Mouse (Mus musculus) embryonic facial prominence, embryonic 14.5 days (tissue): ENCODE data around the gene Elovl1. TPM values are rescaled to one million over a fixed set of nuclear protein-coding genes. Genes with fewer than 3 reads are reported as not detected.
A peak's percentile ranks its signal among the peaks of the same experiment; 100 is the strongest.

Source experiments
- ATAC-seq: fragments of 200-750 bp; cut with Nextera tagmentation; 2 replicates; pipeline ENCODE4 v1.8.0; 2017; ENCODE audit warnings: low read depth, moderate number of reproducible peaks, moderate TSS enrichment
- DNase-seq: peaks from one replicate; pipeline ENCODE4 v3.0.0-alpha.2; 2015; ENCODE audit warnings: low spot score
- H3K27ac ChIP-seq: fragments of 300-500 bp; sonication (generic); replicated peaks from 2 replicates; pipeline ENCODE4 v1.5.1; 2014; ENCODE audit warnings: low read depth, mild to moderate bottlenecking, low read length, moderate library complexity
- H3K27me3 ChIP-seq: fragments of 300-500 bp; sonication (generic); replicated peaks from 2 replicates; pipeline ENCODE4 v1.6.1; 2014; ENCODE audit warnings: low read length; ENCODE audit not compliant: control insufficient read depth, insufficient read depth
- H3K36me3 ChIP-seq: fragments of 300-500 bp; sonication (generic); 2 replicates; pipeline ENCODE4 v1.6.1; 2014; ENCODE audit warnings: low read length, mixed read lengths; ENCODE audit not compliant: control insufficient read depth, insufficient read depth
- H3K4me1 ChIP-seq: fragments of 300-500 bp; sonication (generic); 2 replicates; pipeline ENCODE4 v1.6.1; 2014; ENCODE audit warnings: antibody characterized with exemption, low read length; ENCODE audit not compliant: control insufficient read depth, insufficient read depth
- H3K4me2 ChIP-seq: fragments of 300-500 bp; sonication (generic); 2 replicates; pipeline ENCODE4 v1.6.1; 2014; ENCODE audit warnings: low read depth, mild to moderate bottlenecking, low read length, moderate library complexity, mixed read lengths
- H3K4me3 ChIP-seq: fragments of 300-500 bp; sonication (generic); 2 replicates; pipeline ENCODE4 v1.5.1; 2014; ENCODE audit warnings: low read depth, mild to moderate bottlenecking, low read length
- H3K9ac ChIP-seq: fragments of 300-500 bp; sonication (generic); 2 replicates; pipeline ENCODE4 v1.6.1; 2014; ENCODE audit warnings: low read depth, mild to moderate bottlenecking, low read length, moderate library complexity, mixed read lengths
- H3K9me3 ChIP-seq: fragments of 300-500 bp; sonication (generic); 2 replicates; pipeline ENCODE4 v1.6.1; 2016; ENCODE audit warnings: low read length; ENCODE audit not compliant: control insufficient read depth
- WGBS: fragments of 180-500 bp; shearing (Covaris S2); extraction: QIAGEN DNeasy Blood & Tissue Kit; methylation state at CpG from one replicate; pipeline ENCODE4 v1.1.7; 2014; 5-methylcytosine and 5-hydroxymethylcytosine counted together
- polyA plus RNA-seq: library from polyadenylated mRNA; unstranded; fragments of >200 nt; fragmentation: Nextera tagmentation; extraction: Ambion mirVana; gene quantifications from 2 replicates; pipeline ENCODE4 v1.2.1, GENCODE M21; 2014

The Elovl1 gene
- polyA plus RNA-seq, 1 experiment from 2014 or later: 118 TPM

DNA sequence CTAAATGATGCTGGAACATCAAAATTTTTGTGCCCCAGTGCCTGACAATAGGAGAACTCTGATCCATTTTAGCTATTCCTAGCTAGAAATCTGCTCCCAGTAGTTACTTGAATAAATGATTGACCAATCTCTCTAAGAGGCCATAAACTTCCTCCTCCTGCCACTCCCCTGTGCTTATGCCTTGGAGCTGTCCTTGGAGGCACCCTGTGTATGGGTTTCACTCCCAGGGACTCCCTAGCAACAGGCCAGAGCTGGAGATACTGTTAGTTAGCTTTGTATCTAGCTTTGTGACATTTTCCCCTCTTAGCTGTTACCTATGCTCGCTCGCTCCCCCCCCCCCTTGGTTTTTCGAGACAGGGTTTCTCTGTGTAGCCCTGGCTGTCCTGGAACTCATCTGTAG lies 6.5 kb upstream of the Elovl1 start:
- 96% methylated on average over 3 of the region's 3 CpGs for WGBS
- H3K4me2 ChIP-seq: no peak overlapping the region
- peaks cover 35% of the 10 kb centered on the region for H3K36me3 ChIP-seq

DNA sequence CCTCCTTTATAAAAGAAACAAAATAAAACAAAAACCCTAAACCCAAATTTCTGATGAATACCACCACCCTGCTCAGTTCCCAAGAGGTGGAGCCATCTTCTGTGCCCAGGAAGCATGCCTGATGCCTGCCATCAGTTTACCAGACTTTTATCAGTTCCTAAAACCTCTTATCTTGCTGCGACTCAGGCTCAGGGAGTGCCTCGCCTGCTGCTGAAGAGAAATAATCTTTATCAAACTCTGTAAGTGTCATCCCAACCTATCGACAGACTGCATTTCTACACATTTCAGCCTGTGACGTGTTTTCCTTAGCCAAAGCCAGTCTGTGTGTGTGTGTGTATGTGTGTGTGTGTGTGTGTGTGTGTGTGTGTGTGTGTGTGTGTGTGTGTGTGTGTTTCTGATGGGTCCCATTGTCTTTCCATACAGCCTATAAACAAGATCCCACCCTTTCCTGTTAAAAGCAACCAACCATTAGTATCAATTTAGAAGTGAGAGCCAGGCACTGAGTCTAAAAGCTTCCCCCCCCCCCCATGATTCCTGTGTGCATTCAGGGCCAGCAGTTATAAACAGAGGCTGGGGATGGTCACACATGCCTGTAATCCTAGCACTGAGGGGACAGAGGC lies 3.2 kb upstream of the Elovl1 start:
- no peaks in the 10 kb centered on the region for H3K9me3 ChIP-seq
- no peak overlapping the region for H3K4me3 ChIP-seq
- peaks cover 20% of the 10 kb centered on the region for H3K4me1 ChIP-seq
- no peak overlapping the region for H3K4me2 ChIP-seq
- peaks cover 13% of the 10 kb centered on the region for H3K36me3 ChIP-seq
- no peak overlapping the region for H3K9ac ChIP-seq
- DNase-seq (no peak), ATAC-seq (no peak)
- WGBS: 84% methylated on average over 4 of the region's 4 CpGs
- no peak overlapping the region for H3K27ac ChIP-seq
- H3K27me3 ChIP-seq: no peaks in the 10 kb centered on the region

More for the DNA sequence above, 6.5 kb upstream of the Elovl1 start:
- Histone ChIP-seq H3K4me1 (no peaks in the 10 kb centered on the region), H3K27ac (no peak overlapping the region), H3K9ac (no peak overlapping the region), H3K4me3 (no peak overlapping the region), H3K9me3 (no peaks in the 10 kb centered on the region), H3K27me3 (no peaks in the 10 kb centered on the region)
- DNase-seq (no peak), ATAC-seq (no peak)

DNA sequence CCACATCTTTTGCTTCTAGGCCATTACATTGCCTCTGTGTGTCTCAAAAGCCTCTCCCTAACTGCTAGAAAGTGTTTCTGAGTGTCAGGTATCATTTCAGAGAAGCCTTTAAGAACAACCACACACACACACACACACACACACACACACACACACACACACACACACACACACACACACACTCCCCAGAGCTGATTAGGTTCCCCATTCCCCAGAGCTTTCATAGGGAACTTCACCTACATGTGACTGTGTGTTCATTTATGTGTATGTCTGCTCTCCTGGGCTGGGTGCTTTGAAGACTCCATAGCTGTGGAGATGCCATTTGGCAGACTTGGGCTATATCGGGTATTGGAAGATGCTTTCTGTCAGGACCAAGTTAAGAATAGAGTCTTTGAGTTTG lies 2.5 kb upstream of the Elovl1 start:
- H3K4me2 ChIP-seq: no peak overlapping the region
- H3K4me1 ChIP-seq: peaks cover 22% of the 10 kb centered on the region
- no peak for ATAC-seq
- H3K4me3 ChIP-seq: no peak overlapping the region
- H3K27ac ChIP-seq: no peak overlapping the region
- H3K27me3 ChIP-seq: no peaks in the 10 kb centered on the region
- 88% methylated on average over 1 of the region's 1 CpGs for WGBS
- H3K36me3 ChIP-seq: peaks cover 9% of the 10 kb centered on the region
- no peaks in the 10 kb centered on the region for H3K9me3 ChIP-seq
- no peak for DNase-seq
- no peak overlapping the region for H3K9ac ChIP-seq

DNA sequence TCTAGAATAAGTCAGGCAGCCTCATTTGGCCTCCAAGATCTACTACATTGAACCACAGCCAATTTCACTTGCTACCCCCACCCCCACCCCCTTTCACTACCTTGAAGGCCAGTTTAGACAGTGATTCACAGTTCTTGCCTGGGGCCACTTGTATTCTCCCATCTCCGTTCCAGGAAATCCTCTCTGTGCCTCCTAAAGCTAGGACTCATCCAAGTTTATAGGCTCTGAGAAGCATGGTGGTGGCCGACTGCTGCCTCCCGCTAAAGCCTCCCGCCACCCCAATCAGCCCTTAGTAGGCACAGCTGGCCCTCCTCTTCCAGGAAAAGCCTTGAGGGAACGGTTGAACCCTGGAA lies 502 bp upstream of the Elovl1 start:
- H3K9me3 ChIP-seq: no peaks in the 10 kb centered on the region
- WGBS: under 1% methylated on average over 5 of the region's 5 CpGs
- H3K9ac ChIP-seq: peak overlapping the region; percentile 67
- H3K36me3 ChIP-seq: peaks cover 21% of the 10 kb centered on the region
- peak overlapping the region; percentile 70 for H3K27ac ChIP-seq
- peak overlapping the region; percentile 86 for H3K4me2 ChIP-seq
- DNase-seq (no peak), ATAC-seq (peak; percentile 49; the same call in 1 of the 2 replicates)
- peaks cover 22% of the 10 kb centered on the region for H3K4me1 ChIP-seq
- H3K27me3 ChIP-seq: no peaks in the 10 kb centered on the region
- H3K4me3 ChIP-seq: peak overlapping the region; percentile 59

DNA sequence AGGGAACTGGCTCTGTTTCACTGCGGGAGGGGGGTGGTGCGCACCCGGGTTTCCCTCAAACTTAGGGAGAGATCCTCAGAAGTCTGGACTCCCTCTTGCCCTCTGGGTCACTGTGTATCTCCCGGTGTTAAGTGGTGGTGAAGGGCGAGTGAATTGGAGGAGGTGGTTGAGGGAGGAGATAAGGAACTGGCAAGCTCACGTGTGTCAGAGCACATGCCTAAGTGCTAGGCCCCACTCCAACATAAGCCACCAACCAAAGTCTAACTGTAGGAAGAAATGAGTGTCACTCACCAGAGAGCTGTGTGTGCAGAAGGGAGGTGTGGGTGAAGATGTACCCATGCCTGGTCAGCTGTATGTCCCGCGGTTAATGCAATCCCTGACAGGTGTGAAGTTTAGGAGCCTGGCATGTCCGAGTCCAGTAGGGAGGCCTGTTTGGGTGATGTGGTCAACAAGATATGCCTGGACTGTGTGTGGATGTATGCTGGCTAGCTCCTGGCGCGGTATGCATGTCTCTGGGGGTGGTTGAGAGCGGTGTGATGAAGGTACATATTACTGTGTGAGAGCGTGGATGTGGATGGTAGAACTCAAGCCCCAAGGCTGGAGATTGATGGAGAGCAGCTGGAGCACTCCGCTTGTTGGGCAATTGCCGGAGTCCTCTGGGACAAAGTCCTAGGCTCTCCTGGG lies 780 bp downstream of the Elovl1 start:
- Histone ChIP-seq H3K27me3 (no peaks in the 10 kb centered on the region), H3K4me2 (peak overlapping the region; percentile 86), H3K36me3 (peaks cover 34% of the 10 kb centered on the region), H3K27ac (peak overlapping the region; percentile 66), H3K4me1 (peaks cover 22% of the 10 kb centered on the region), H3K9me3 (no peaks in the 10 kb centered on the region), H3K4me3 (peak overlapping the region; percentile 59), H3K9ac (peak overlapping the region; percentile 67)
- WGBS: 42% methylated on average over 15 of the region's 15 CpGs
- ATAC-seq (no peak), DNase-seq (no peak)

DNA sequence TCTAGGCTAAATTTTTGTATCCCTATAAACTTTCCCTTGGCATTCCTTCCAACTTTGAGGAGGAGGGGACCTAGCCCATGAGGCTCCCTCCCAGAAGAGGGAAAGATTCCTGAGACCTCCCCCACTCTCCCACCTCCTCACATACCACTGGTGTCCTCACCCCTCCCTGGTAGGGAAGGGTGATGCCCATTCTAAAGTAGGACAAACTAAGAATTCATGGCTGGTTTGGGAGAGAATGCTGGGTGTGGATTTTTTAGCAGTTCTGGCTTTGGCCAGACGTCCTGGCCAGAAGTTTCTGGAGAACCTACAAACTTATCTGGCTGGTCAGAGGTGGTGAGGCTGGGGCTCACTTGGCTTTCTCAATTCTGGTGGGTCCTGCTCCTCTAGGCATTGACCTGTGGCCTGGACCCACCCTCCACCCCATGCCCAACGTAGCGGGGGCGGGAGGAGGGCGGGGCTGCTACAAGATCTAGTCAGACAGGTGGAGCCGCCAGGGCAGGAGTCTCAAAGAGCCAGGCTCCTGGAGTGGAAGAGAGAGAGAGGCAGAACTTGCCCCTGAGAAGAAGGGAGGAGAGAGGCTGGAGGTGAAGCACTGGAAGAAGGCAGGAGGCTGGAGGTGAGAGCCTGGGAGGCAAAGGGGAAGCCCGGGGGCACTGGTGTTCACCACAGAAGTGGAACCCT lies 1.5 kb downstream of the Elovl1 start:
- H3K36me3 ChIP-seq: peaks cover 38% of the 10 kb centered on the region
- no peaks in the 10 kb centered on the region for H3K9me3 ChIP-seq
- DNase-seq: no peak
- 50% methylated on average over 7 of the region's 7 CpGs for WGBS
- no peak for ATAC-seq
- H3K27ac ChIP-seq: 0 out of 2 replicates have a peak overlapping the region, but pooled peaks have one; percentile 15
- H3K27me3 ChIP-seq: no peaks in the 10 kb centered on the region
- H3K4me3 ChIP-seq: peak overlapping the region; percentile 59; the same call in 1 of the 2 replicates
- H3K4me1 ChIP-seq: peaks cover 22% of the 10 kb centered on the region
- H3K4me2 ChIP-seq: peak overlapping the region; percentile 86
- peak overlapping the region; percentile 67; the same call in 1 of the 2 replicates for H3K9ac ChIP-seq

DNA sequence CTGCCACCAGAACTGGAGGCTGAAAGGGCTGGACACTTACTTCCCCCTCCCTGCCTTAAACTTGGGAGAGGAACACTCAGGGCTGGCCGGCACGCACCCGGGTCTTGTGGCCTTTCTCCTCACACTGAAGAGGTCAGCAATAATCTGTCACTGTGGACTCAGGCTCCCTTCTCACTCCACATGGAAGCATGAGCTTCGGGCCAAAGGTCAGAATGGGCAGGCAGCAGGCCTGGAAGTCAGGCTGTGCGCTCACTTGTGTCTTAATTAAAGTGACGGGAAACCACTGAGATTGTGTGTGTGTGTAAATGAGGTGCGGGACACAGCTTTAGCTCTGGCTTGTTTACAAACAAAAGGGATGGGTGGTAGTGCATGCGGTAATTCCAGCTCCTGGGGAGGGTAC lies 4.4 kb downstream of the Elovl1 start:
- ATAC-seq: no peak
- H3K36me3 ChIP-seq: peaks cover 48% of the 10 kb centered on the region

DNA sequence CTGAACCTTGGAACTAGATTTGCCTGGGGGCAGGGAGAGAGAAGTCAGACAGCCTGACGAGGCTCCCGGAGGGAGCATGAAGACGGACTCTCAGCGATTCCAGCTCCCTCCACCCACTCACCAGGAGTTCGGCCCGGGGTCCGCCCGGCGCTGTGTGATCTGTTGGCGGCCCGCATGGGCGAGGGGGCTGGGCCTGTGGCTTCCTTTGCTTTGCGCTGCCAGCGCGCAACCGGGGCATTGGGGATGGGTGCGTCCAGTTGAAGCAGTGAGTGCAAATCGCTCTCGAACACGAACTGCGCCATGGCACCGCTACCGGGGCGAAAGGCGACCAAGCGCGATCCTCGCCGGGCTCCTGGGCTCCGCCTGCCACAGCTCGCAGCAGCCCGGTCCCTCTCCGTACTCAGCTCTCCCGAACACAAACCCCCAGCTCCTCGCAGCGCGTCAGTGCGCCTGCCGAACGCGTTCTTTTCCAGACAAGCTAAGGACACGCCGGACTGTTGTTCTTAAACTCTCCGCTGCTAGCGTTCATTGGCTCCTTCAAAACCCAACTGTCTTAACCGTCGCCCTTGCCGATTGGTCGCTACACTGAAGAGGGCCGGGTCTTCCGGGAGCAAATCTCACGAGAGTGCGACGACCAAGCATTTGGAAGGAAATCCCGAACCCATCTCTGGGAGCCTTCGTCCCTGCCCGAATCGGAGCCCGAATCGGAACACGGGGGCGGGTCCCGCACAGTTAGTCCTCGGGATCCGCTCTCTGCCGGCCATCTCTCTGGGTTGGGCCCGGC lies 9.1 kb downstream of the Elovl1 start, which contains the start of gene Cdc20:
Cdc20 (minus strand) TSS at position 533 of the 784 bp plus-strand sequence.
- no peaks in the 10 kb centered on the region for H3K27me3 ChIP-seq
- peak within 1 kb of the TSS; percentile 83 for H3K9ac ChIP-seq
- DNase-seq: peak; percentile 99
- H3K4me1 ChIP-seq: peaks cover 21% of the 10 kb centered on the region; the same call in 1 of the 2 replicates
- under 1% methylated on average over 61 of the region's 67 CpGs for WGBS
- H3K4me2 ChIP-seq: peak within 1 kb of the TSS; percentile 95
- peak; percentile 97 for ATAC-seq
- peak within 1 kb of the TSS; percentile 67 for H3K4me3 ChIP-seq
- H3K9me3 ChIP-seq: no peaks in the 10 kb centered on the region
- H3K36me3 ChIP-seq: peaks cover 31% of the 10 kb centered on the region
- peak within 1 kb of the TSS; percentile 88 for H3K27ac ChIP-seq

More for the DNA sequence above, 4.4 kb downstream of the Elovl1 start:
- no peaks in the 10 kb centered on the region for H3K27me3 ChIP-seq
- H3K4me2 ChIP-seq: no peak overlapping the region
- WGBS: 78% methylated on average over 8 of the region's 8 CpGs
- no peak for DNase-seq
- no peak overlapping the region for H3K4me3 ChIP-seq
- peaks cover 38% of the 10 kb centered on the region for H3K4me1 ChIP-seq
- no peak overlapping the region for H3K9ac ChIP-seq
- H3K27ac ChIP-seq: no peak overlapping the region
- no peaks in the 10 kb centered on the region for H3K9me3 ChIP-seq
